Mouse (Mus musculus) spleen, embryonic (tissue): ENCODE results near the gene Acer1.
"Not testable (repeated sequence)": the region's sequence is repeated elsewhere in the genome, so short reads cannot be mapped to it uniquely, and the experiment has no call there.

ENCODE experiments used
- CTCF ChIA-PET: fragments of 350-600 bp; sonication (Branson Sonifier 250); formaldehyde crosslinking; loops from one replicate; lab custom pipeline; 2022; lab: Charles Lee

Acer1 gene

DNA sequence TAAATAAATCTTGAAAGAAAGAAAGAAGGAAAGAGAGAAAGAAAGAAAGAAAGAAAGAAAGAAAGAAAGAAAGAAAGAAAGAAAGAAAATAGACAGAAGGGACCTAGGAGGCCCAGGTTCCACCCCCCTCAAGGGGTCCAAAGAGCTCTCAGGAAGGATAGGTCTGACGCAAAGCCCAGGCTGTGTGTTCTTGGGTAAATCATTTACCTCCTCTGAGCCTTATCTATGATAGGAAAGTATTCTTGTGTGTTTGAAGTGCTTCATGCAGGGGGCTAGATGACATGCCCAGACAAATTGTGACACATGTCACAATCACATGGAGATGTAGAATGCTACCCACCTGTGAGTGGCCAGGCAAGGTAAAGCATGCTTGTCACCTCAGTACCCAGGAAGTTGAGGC lies 29.3 kb downstream of the Acer1 start:
- CTCF ChIA-PET, result no interaction called here

DNA sequence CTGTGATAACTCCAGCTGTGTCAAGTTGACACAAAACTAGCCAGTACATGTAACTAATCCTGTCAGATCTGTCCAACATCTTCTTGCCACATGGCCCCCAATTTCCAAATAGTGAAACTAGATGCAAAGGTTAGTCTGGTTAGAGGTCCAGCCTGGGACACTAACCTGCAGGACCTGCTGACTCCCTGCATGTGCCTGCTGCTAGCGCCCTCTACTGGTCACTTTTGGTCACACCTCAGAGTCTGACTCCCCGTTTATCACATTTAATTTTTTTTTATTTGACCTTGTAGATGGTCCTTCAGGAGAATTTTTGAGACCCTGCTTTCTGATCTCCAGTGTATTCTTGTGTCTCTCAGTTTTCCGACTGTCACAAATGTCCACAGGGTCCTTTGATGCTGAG lies 31.0 kb downstream of the Acer1 start:
- CTCF ChIA-PET, result interaction anchor here (0.7 kb wide), 1 partner anchor 15 kb away, joined by 3 read pairs; no protein-coding TSS in a partner anchor

DNA sequence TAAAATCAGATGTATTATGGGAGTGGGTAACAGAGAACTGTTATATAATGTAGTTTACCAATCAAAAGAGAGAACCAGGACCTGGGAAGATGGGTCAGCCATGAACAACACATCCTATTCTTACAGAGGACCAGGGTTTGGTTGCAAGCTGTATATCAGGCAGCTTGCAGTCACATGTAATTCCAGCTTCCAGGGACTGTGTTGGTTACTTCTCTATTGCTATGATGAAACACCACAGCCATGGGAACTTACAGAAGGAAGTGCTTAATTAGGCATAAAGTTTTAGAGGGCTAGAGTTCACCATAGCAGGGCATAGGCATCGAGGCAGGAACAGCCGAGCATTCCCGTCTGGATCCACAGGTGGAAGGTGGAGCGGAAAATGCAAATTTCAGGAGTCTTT lies 43.2 kb downstream of the Acer1 start:
- CTCF ChIA-PET, result no interaction called here

DNA sequence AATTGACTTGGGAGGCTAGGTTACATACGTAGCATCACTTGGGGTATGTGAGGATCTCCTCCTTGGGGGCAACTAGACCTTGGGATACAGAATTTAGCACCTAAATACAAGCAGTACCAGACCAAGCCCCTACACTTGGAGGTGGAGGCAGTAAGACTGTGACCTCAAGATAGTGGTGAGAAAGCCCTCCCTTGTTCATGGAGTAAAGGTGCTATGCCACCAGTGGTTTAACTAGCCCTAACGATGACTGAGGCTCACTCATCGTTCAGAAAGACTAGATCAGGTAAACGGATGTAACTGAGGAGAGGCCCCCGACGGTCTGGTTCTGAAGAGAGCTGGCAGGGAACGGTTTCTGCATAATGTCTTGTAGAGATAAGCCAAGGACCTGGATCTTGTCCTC lies 45.2 kb downstream of the Acer1 start:
- CTCF ChIA-PET, result interaction anchor here (0.8 kb wide), 1 partner anchor 124 kb away, joined by 3 read pairs; no protein-coding TSS in a partner anchor

DNA sequence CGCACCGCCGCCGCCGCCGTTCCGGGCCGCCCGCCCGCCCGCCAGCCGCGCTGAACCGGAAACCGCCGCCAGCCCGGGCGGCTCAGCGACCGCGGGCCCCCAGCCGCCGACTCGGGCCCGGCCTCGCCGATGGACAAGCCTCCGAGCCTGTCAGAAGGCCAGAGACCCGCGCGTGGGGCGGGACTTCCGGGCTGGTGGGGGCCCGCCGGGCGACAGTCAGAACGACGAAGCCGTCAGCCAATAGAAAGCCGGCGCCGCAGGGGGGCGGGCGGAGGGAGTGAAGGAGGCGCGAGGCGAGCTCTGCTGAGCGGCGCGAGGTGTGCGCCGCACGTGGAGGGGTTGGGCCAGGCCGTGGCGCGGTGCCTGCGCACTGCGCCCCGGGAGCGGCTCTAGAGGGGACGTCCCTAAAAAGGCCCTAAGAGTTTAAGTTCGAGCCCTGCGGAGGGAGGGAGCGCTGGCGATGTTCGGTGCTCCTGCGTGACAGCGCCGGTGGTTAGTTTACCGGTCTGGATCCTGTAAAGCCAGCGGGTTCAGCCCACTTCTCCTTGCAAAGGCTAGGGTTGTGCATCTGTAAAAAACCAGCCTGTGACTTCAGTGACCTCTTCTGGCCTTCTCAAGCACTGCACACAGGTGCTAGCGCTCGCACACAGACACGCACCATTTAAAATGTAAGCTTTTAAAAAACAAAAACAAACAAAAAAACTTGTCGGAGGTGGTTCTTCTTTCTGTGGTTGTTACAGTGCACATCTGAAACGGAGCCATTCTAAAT lies 46.4 kb downstream of the Acer1 start, which contains the start of gene Mllt1:
Gene Mllt1 (minus strand): TSS at position 53 of the 769 bp plus-strand sequence.
- CTCF ChIA-PET, result interaction anchor here (0.7 to 0.8 kb wide), 2 partner anchors 60 to 123 kb away, joined by 3 read pairs; no protein-coding TSS in a partner anchor

DNA sequence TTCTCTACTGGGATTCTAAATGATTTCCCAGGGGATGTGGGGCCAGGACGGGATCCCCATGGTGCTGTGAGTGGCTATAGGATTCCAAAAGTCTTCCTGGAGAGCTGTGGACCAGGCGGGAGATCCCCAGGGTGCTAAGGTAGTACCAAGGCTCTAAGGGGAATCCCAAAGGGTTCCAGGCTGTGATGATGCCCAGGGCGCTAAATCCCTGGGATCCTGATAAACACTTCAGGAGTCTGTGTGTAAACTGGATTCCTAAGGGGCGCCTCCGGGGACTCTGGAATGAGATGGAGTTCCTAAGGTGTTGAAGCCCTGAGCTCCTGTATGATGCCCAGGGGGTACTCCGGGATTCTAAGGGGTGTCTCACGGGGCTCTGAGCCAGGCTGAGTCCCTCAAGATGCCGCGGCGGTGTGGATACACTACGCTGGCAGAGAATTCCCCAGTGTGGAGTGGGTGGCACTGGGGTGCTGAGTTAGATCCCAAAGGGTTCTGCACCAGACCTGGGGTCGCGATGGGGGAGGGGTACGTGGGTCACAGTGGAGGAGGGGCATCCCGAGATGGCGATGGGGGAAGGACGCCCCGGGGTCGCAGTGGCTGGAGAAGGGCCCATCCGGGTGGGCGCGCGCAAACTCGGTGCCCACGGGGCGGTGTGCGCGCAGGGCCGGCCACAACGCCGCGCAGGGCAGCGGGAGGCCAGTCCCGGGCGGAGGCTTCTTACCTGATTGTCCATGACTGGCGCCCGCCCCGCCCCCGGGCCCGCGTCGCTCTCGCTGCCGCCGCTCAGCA lies 47.2 kb downstream of the Acer1 start:
- CTCF ChIA-PET, result no interaction called here

DNA sequence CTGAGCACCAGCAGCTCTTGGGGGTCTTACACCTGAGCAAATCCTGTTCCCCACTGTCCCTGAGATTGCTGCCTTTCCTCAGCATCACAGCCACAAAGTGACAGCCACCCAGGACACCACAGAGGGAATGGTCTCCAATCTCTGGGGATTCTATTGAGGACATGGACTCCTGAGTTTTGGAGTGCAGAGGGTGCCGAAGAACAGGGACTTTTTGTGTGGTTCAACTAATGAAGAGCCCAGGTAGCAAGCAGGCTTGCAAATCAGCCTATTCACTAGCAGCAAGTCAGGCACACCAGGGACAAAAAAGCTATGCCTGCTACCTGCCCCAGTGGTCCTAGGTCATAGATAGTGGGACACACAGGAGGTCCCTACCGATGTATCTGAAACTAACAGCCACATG lies 48.5 kb downstream of the Acer1 start:
- CTCF ChIA-PET, result no interaction called here

DNA sequence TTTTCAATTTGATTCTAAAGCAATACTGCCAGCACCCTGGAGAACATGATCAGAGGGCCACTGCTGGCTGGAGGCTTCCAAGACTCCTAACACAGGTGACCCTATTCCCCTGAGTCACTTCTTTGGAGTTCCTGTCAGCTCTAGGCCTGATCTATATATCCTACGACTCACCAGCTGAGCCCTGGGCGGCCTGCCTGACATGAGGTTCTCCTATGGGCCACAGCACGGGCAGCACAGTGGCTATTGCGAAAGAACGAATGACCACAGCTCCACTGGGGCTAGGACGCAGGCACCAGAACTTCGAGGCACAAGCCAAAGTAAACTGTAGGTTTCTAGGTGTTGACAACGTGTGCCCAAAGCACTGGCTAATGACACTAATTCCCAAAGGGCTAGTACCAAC lies 51.9 kb downstream of the Acer1 start:
- CTCF ChIA-PET, result interaction anchor here (0.5 kb wide), 1 partner anchor 299 kb away, joined by 14 read pairs; no protein-coding TSS in a partner anchor

DNA sequence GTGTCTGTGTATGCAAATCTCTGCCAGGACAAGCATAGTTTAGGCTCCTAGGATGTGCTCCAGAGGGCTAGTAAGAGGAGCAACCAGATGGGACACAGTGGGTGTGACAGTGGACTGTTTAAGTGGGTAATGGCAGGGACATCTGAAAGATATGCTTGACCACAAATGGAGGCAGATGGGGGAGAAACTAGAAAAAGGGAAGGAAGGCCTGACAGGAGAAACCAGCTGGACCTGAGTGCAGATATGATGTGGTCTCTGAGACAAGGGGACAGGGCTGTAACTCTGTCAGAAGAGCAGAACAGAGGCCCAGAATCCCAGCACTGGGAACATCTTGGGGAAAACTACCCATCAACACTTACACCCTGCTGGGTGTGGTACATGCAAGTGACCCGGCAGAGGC lies 52.4 kb downstream of the Acer1 start:
- CTCF ChIA-PET, result no interaction called here

DNA sequence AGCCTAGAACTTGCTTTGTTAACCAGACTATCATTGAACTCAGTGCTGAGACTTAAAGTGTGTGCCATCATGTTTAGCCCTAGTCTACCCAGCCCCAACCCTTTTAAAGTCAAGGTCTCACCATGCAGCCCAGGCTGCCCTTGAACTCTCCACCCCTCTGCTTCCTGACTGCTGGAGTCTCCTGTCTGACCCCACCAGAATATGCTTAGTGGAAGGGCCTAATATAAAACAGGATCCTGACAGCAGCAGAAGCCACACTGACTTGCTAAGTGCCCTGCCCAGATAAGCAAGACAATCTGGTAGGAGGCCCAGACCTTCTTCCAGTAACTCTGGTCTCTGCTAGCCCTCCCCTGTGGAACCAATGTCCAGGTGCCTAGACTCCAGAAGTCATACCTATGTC lies 52.8 kb downstream of the Acer1 start:
- CTCF ChIA-PET, result no interaction called here

DNA sequence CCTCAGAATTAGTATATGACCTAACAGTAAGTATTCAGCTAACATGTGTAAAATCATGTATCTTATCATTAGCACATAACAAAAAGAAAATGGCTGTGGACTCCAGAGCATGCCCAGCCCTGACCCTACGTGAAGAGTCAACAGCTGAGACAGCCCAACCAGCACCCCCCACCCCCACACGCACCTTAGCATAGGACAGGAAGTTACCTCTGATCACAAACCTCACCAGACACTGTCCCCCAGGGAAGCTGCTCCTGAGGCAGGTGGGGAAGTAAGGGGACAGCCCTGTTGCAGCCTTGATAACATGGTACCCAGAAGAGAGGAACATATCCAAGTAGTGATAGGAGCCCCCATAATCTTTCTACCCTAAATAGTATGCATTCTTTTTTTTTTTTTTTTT lies 55.9 kb downstream of the Acer1 start:
- CTCF ChIA-PET, result interaction anchor here (0.9 kb wide), 1 partner anchor 393 kb away, joined by 5 read pairs; no protein-coding TSS in a partner anchor

DNA sequence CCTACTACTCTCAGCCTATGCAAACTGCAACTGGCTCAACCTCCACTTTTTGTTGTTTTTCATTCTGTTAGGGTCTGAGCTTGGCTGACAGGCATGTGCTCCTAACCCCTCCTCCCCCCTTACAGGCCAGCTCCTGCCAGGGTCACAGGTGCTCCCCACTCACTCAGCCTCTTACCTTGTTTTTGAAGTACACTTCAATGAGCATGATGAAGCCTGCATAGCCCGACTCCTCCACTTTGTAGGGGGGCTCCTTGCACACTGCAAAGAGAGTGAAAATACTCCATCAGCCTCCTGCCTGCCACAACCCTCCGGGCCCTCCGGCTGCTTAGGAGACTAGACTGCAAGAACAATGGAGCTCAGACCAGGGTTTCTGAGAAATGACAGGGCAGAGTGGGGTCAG lies 62.2 kb downstream of the Acer1 start:
- CTCF ChIA-PET, result no interaction called here

DNA sequence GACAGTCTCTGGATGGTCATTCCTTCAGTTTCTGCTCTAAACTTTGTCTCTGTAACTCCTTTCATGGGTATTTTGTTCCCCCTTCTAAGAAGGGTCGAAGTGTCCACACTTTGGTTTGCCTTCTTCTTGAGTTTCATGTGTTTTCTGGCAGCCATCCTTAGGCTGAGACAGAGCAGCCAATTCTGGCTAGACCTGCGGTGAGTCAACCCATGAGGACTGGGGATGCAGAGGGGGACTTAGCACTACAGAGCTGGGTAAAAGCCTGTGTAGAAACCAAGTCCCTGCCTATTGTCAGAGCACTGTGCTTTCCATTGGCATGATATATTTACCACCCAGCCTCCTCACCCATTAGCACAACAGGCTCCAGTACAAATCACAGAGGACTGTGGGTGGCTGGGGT lies 64.8 kb downstream of the Acer1 start:
- CTCF ChIA-PET, result no interaction called here

DNA sequence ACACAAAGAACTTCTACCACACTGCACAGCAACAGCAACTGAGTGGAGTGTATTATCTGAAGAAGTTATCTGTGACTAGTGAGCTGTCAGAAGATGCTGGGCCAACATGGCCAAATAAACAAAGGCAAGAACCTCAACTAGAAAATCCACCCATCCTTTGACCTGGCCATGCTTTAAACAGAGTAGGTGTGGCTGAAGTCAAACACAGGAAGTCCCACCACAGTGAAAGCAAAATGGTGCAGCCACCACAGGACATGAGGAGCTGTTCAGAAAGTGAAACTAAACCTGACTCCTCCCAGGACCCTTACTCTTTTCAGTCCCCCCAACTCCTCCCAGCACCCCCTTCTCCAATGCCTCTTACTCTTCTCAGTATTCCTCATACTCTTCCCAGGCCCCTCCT lies 68.5 kb downstream of the Acer1 start:
- CTCF ChIA-PET, result no interaction called here

DNA sequence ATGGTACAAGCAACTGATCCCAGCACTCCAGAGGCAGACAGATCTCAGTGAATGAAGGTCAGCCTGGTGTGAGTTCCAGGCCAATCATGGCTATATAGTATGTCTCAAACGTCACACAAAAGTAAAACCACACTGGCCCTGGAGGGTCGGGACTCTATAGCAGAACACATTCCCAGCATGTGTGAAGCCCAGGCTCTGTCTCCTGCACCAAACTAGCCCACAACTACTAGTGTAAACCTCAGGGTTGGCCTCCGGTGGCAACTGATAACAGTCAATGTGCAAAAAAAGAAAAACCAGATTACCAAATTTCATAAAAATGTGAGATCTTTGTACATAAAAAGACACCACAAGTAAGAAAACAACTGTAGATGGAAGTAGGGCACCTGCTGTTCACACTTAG lies 68.9 kb downstream of the Acer1 start:
- CTCF ChIA-PET, result no interaction called here

DNA sequence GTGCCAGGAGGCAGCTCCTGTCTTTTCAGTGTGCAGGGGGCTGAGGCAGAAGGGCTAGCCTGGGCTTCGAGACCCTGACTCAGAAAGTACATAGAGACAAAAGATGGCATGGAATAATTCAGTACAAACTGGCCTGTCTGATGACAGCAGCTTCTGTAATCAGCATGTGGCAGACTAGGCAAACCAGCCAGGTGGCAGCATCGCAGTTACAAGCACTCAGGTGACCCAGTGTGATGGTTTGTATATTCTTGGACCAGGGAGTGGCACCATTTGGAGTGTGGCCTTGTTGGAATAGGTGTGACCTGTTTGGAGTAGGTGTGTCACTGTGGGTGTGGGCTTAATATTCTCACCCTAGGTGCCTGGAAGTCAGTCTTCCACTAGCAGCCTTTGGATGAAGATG lies 72.2 kb downstream of the Acer1 start:
- CTCF ChIA-PET, result not testable (repeated sequence)

DNA sequence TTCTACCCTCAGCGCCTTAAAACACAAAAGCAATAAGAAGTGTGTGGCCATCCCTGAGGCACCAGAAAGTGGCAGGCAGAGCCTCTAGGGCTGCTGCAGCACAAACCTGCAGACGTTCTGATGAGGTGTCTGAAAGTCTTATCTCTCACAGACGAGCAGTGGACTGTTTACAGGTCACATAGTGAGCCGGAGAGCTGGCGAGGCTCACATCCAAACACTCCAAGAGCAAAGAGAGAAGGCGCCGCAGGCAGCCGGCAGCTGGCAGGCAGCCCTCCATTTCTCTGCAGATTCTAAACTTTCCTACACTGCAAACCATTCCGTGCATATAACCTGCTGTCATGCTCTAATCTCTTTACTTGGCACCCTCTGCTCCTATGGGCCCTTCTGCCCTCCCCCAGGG lies 74.0 kb downstream of the Acer1 start:
- CTCF ChIA-PET, result no interaction called here

DNA sequence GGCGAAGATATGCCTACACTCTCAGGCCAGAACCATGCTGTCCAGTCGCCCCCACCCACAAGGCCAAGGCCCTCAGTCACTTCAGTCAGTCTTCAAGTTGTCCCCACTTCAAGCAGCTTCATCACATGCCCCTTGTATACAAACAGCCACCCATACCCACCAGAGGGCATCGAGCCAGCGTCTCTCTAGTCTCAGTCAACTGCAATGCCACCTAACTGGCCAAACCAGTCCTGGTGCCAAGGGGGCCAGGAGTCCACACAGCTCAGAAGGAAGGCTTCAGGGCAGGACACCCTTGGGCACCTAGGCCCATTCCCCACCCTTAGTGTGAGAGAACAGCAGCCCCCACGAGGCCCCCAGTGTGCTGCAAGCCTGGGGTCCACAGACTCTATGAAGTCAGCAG lies 74.8 kb downstream of the Acer1 start:
- CTCF ChIA-PET, result no interaction called here

DNA sequence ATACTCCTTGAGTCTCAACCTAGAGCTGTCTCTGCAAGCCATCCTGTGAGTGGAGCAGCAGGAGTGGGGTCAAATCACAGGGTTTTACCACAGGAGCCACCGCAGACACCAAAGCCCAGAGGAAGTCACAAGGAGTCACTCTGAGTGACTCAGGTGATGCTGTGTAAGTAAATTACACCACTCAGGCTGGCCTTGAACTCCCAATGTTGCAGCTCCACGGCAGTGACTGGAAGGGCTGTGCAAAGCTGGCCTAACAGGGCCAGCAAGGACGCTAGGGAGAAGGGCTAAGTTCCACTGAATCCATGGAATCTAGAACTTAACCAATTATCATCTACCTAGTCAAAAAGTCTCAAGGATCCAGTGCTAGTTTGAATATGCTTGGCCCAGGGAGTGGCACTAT lies 75.8 kb downstream of the Acer1 start:
- CTCF ChIA-PET, result interaction anchor here (0.6 kb wide), 1 partner anchor 261 kb away, joined by 7 read pairs; no protein-coding TSS in a partner anchor
